In the genomic region with DNA sequence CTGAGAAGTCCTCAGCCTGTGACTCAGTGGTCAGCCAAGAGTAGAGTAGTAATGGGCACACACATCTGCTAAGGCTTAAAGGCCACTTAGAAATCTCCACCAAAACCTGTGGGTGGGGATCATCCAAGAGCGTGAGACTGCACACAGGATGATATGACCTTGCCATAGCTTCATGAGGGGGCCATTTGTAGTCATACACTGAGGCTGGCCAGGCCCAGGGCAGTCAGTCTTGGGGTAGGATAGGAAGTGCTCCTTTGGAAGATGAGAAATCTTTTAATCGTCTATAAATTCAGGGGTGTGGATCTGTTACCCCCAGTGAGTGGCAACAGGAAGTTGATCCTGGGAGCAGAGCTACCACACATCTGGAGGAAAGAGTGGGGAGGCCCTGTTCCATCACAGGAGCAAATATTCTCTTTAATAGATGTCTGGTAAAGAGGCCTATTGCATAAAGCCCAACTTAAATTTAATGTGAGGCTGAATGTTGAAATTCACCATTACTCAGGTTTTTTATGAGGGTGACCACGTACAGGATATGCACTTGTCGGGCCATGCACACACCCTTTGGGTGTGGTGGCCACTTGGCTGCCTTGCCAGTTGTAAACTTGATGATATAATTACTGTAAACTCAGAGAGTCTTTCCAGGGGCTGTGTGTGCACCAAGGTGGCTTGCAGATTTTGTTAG, we compare ENCODE assay signal across 12 mouse cellular contexts.
"Had no signal": no experiment of that assay in that cellular context is flagged by ENCODE, and none has a peak within 500 bp of the region (broad histone marks: within the 10 kb centered on the region; RNA-seq: fewer than 3 reads in every experiment).

No protein-coding gene starts in this region.

- DNase-seq: kidney, postnatal 4 days; liver, embryonic 13.5 days; retina, postnatal 1 day; thymus, adult 2 months; thymus, postnatal 25 days had no signal

- ATAC-seq: hindbrain, embryonic 16.5 days; inflammation-experienced regulatory T-cells, adult 6 months; midbrain, embryonic 16.5 days had no signal

- H3K36me3 ChIP-seq: limb, embryonic 15.5 days; liver, embryonic 13.5 days; midbrain, embryonic 12.5 days; neural tube, embryonic 13.5 days had no signal

- H3K4me2 ChIP-seq: limb, embryonic 15.5 days; liver, embryonic 13.5 days; midbrain, embryonic 12.5 days; neural tube, embryonic 13.5 days had no signal

- H3K9ac ChIP-seq: limb, embryonic 15.5 days; liver, embryonic 13.5 days; midbrain, embryonic 12.5 days; neural tube, embryonic 13.5 days had no signal

- H3K9me3 ChIP-seq: limb, embryonic 15.5 days; liver, embryonic 13.5 days; midbrain, embryonic 12.5 days; neural tube, embryonic 13.5 days had no signal

- H3K4me1 ChIP-seq: limb, embryonic 15.5 days; liver, embryonic 13.5 days; midbrain, embryonic 12.5 days; neural tube, embryonic 13.5 days had no signal

- H3K27me3 ChIP-seq: limb, embryonic 15.5 days; liver, embryonic 13.5 days; midbrain, embryonic 12.5 days; neural tube, embryonic 13.5 days had no signal

- H3K4me3 ChIP-seq: left cerebral cortex, adult 2 months; limb, embryonic 15.5 days; liver, embryonic 13.5 days; midbrain, embryonic 12.5 days; neural tube, embryonic 13.5 days had no signal

- H3K27ac ChIP-seq: left cerebral cortex, adult 2 months; limb, embryonic 15.5 days; liver, embryonic 13.5 days; midbrain, embryonic 12.5 days; neural tube, embryonic 13.5 days had no signal
